Mouse (Mus musculus) forebrain, embryonic 15.5 days (tissue): ENCODE measurements around the gene Ugcg. TPM values are rescaled to one million over a fixed set of nuclear protein-coding genes. Genes with fewer than 3 reads are reported as not detected.
"Not testable (repeated sequence)": the region's sequence is repeated elsewhere in the genome, so short reads cannot be mapped to it uniquely, and the experiment has no call there.

ENCODE experiments used
- ATAC-seq: fragments of 200-750 bp; cut with Nextera tagmentation; replicated peaks from 2 replicates; pipeline ENCODE4 v1.8.0; 2017; ENCODE audit warnings: mild to moderate bottlenecking, moderate TSS enrichment, moderate library complexity
- H3K27ac ChIP-seq: fragments of 300-500 bp; sonication (generic); replicated peaks from 2 replicates; pipeline ENCODE4 v1.5.1; 2015; ENCODE audit warnings: mild to moderate bottlenecking, inconsistent platforms
- H3K27me3 ChIP-seq: fragments of 300-500 bp; sonication (generic); 2 replicates; pipeline ENCODE4 v1.6.1; 2015; ENCODE audit warnings: inconsistent platforms
- H3K36me3 ChIP-seq: fragments of 300-500 bp; sonication (generic); 2 replicates; pipeline ENCODE4 v1.6.1; 2015; ENCODE audit warnings: mild to moderate bottlenecking, inconsistent platforms
- H3K4me1 ChIP-seq: fragments of 300-500 bp; sonication (generic); 2 replicates; pipeline ENCODE4 v1.6.1; 2015; ENCODE audit warnings: inconsistent platforms
- H3K4me2 ChIP-seq: fragments of 300-500 bp; sonication (generic); replicated peaks from 2 replicates; pipeline ENCODE4 v1.6.1; 2015; ENCODE audit warnings: mild to moderate bottlenecking, inconsistent platforms
- H3K4me3 ChIP-seq: fragments of 300-500 bp; sonication (generic); 2 replicates; pipeline ENCODE4 v1.5.1; 2015; ENCODE audit warnings: mild to moderate bottlenecking, inconsistent platforms
- H3K9ac ChIP-seq: fragments of 300-500 bp; sonication (generic); replicated peaks from 2 replicates; pipeline ENCODE4 v1.6.1; 2015; ENCODE audit warnings: mild to moderate bottlenecking, inconsistent platforms
- H3K9me3 ChIP-seq: fragments of 300-500 bp; sonication (generic); 2 replicates; pipeline ENCODE4 v1.6.1; 2016; ENCODE audit warnings: inconsistent platforms
- WGBS: fragments of 180-500 bp; shearing (Covaris S2); methylation state at CpG from one replicate; pipeline ENCODE4 v1.1.7; 2015; ENCODE audit warnings: mixed read lengths; 5-methylcytosine and 5-hydroxymethylcytosine counted together
- polyA plus RNA-seq: library from polyadenylated mRNA; unstranded; fragments of >200 nt; fragmentation: Nextera tagmentation; extraction: Ambion mirVana; gene quantifications from 2 replicates; pipeline ENCODE4 v1.2.1, GENCODE M21; 2015

Gene Ugcg
- polyA plus RNA-seq, 1 experiment from 2014 or later: 15.7 TPM

GRCm38 (mm10) chr4:59254397-59254796, 65.3 kb downstream of the Ugcg start:
- H3K27me3 ChIP-seq: no peaks in the 10 kb centered on the region
- no peak overlapping the region for H3K4me3 ChIP-seq
- no peaks in the 10 kb centered on the region for H3K36me3 ChIP-seq
- no peaks in the 10 kb centered on the region for H3K4me1 ChIP-seq
- no peak for ATAC-seq
- no peaks in the 10 kb centered on the region for H3K9me3 ChIP-seq
- no peak overlapping the region for H3K4me2 ChIP-seq
- H3K27ac ChIP-seq: no peak overlapping the region
- WGBS: 87% methylated on average over 6 of the region's 6 CpGs
- H3K9ac ChIP-seq: no peak overlapping the region

- no peaks in the 10 kb centered on the region for H3K4me1 ChIP-seq
- H3K9me3 ChIP-seq: no peaks in the 10 kb centered on the region
- H3K27ac ChIP-seq: no peak overlapping the region
- H3K4me2 ChIP-seq: no peak overlapping the region
- ATAC-seq: no peak
- no peak overlapping the region for H3K9ac ChIP-seq
- no peaks in the 10 kb centered on the region for H3K27me3 ChIP-seq
- H3K36me3 ChIP-seq: no peaks in the 10 kb centered on the region
- WGBS: 55% methylated on average over 5 of the region's 5 CpGs
- H3K4me3 ChIP-seq: no peak overlapping the region
Measured at GRCm38 (mm10) chr4:59255988-59256387, 66.9 kb downstream of the Ugcg start.

DNA sequence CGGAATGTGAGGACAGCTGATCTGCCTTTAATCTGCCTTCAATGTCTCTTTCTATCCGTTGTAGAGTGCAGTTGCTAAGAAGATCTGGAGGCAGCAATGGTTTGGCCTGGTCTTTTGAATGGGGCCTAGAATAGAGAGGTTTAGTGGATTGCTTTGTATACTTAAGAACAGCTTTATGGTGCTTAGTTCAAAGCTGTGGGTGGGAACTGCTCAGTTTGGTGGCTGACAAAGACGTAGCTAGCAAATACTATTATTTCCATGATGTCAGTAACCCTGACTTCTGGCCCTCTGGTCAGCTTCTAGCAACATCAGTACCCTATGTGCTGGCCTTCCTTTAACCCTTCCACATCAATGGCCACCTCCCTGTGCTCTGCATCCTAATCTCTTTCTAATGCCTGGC, 68.8 kb downstream of the Ugcg start:
- Histone ChIP-seq H3K4me3 (no peak overlapping the region), H3K9ac (no peak overlapping the region), H3K9me3 (no peaks in the 10 kb centered on the region), H3K36me3 (no peaks in the 10 kb centered on the region), H3K27ac (no peak overlapping the region), H3K27me3 (no peaks in the 10 kb centered on the region), H3K4me2 (no peak overlapping the region), H3K4me1 (no peaks in the 10 kb centered on the region)
- no peak for ATAC-seq
- WGBS: 38% methylated on average over 3 of the region's 3 CpGs

- 76% methylated on average over 2 of the region's 2 CpGs for WGBS
- Histone ChIP-seq H3K9ac (no peak overlapping the region), H3K4me1 (no peaks in the 10 kb centered on the region), H3K4me2 (no peak overlapping the region), H3K27ac (no peak overlapping the region), H3K9me3 (no peaks in the 10 kb centered on the region), H3K27me3 (no peaks in the 10 kb centered on the region), H3K36me3 (no peaks in the 10 kb centered on the region), H3K4me3 (no peak overlapping the region)
- ATAC-seq: no peak
Measured at GRCm38 (mm10) chr4:59258771-59259170, 69.7 kb downstream of the Ugcg start.

- Histone ChIP-seq H3K4me3 (no peak overlapping the region), H3K27me3 (no peaks in the 10 kb centered on the region), H3K4me2 (no peak overlapping the region), H3K9ac (no peak overlapping the region), H3K4me1 (no peaks in the 10 kb centered on the region), H3K9me3 (no peaks in the 10 kb centered on the region), H3K27ac (no peak overlapping the region), H3K36me3 (no peaks in the 10 kb centered on the region)
- no peak for ATAC-seq
- WGBS: 94% methylated on average over 1 of the region's 1 CpGs
Measured at GRCm38 (mm10) chr4:59259806-59260205, 70.7 kb downstream of the Ugcg start.

- ATAC-seq: no peak
- H3K4me2 ChIP-seq: no peak overlapping the region
- H3K4me3 ChIP-seq: no peak overlapping the region
- H3K36me3 ChIP-seq: no peaks in the 10 kb centered on the region
- H3K4me1 ChIP-seq: no peaks in the 10 kb centered on the region
- no peak overlapping the region for H3K9ac ChIP-seq
- 92% methylated on average over 13 of the region's 13 CpGs for WGBS
- H3K27ac ChIP-seq: no peak overlapping the region
- no peaks in the 10 kb centered on the region for H3K9me3 ChIP-seq
- H3K27me3 ChIP-seq: no peaks in the 10 kb centered on the region
Measured at GRCm38 (mm10) chr4:59260871-59261515, 71.9 kb downstream of the Ugcg start.

GRCm38 (mm10) chr4:59261582-59261981, 72.5 kb downstream of the Ugcg start:
- H3K9me3 ChIP-seq, H3K9ac ChIP-seq, H3K4me2 ChIP-seq, H3K4me3 ChIP-seq, ATAC-seq, H3K27me3 ChIP-seq, H3K27ac ChIP-seq, H3K36me3 ChIP-seq, H3K4me1 ChIP-seq: not testable (repeated sequence)
- WGBS: 90% methylated on average over 10 of the region's 10 CpGs

GRCm38 (mm10) chr4:59262156-59262555, 73.1 kb downstream of the Ugcg start:
- no peak overlapping the region for H3K9ac ChIP-seq
- WGBS: 75% methylated on average over 6 of the region's 6 CpGs
- H3K27me3 ChIP-seq: no peaks in the 10 kb centered on the region
- no peaks in the 10 kb centered on the region for H3K36me3 ChIP-seq
- no peaks in the 10 kb centered on the region for H3K9me3 ChIP-seq
- H3K4me2 ChIP-seq: no peak overlapping the region
- H3K27ac ChIP-seq: no peak overlapping the region
- no peaks in the 10 kb centered on the region for H3K4me1 ChIP-seq
- no peak for ATAC-seq
- H3K4me3 ChIP-seq: no peak overlapping the region

DNA sequence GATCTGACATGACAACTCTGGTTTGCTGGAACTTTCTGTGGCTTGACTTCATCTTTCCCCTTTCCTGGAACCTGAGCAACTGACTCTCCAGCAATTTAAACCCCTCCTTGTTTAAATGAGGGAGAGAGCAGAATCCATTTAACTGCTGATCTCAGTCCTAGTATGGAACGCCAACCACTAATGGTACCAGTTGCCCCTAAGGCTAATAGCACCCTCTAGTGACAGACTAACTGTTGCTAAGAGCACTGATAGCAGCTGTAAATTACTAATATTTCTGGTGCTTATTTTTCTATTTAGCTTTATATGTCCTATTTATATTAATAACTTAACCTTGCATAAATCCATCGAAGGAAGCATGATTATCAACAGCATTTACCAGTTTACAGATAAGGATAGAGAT, 74.4 kb downstream of the Ugcg start:
- no peaks in the 10 kb centered on the region for H3K4me1 ChIP-seq
- H3K4me2 ChIP-seq: no peak overlapping the region
- H3K27me3 ChIP-seq: no peaks in the 10 kb centered on the region
- 90% methylated on average over 2 of the region's 2 CpGs for WGBS
- H3K9ac ChIP-seq: no peak overlapping the region
- H3K9me3 ChIP-seq: no peaks in the 10 kb centered on the region
- no peaks in the 10 kb centered on the region for H3K36me3 ChIP-seq
- H3K4me3 ChIP-seq: no peak overlapping the region
- ATAC-seq: no peak
- H3K27ac ChIP-seq: no peak overlapping the region

DNA sequence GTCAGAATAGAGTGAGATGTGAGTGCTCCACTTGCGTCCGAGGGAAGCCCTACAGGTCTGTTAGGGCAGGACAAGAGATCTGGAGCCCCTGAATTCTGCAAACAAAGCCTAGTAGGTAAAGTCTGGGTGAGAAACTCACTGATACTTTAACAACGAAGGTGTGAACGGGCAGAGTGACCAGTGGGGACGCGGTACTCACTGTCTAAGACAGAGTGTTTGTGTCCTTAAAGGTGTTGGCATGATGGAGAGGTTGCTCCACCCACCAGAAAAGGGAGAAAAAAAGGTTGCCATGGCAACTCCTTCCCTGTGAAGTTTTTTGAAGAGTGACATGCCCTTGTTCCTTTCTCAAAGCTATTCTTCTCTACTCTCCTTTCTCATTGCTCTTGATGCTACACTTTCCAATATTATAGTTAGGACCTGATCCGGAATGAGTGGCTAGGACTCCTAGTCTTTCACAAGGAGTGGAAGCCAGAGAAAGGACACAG, 75.6 kb downstream of the Ugcg start:
- H3K36me3 ChIP-seq: no peaks in the 10 kb centered on the region
- no peak overlapping the region for H3K9ac ChIP-seq
- no peaks in the 10 kb centered on the region for H3K9me3 ChIP-seq
- H3K27ac ChIP-seq: no peak overlapping the region
- H3K4me1 ChIP-seq: no peaks in the 10 kb centered on the region
- H3K4me2 ChIP-seq: no peak overlapping the region
- no peaks in the 10 kb centered on the region for H3K27me3 ChIP-seq
- H3K4me3 ChIP-seq: no peak overlapping the region
- 85% methylated on average over 7 of the region's 7 CpGs for WGBS
- ATAC-seq: no peak

DNA sequence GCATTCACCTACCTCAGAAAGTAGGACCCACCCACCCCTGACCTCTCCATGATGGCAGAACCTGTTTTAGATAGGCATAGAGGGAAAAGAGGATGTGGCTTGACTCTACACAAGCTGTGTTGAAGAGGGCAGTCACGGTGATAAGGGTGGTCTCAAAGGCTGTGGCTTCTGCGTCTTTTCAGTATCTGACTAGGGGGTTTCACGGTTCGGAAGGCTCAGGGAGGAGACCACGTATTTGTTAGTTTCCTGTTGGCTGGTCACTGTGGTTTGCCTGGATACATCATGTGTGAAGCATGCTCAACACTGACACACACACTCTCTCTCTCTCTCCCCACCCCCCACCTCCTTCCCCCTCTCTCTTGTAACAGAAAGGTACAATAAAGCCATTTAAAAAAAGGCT, 76.1 kb downstream of the Ugcg start:
- WGBS: 91% methylated on average over 5 of the region's 5 CpGs
- H3K4me3 ChIP-seq: no peak overlapping the region
- H3K36me3 ChIP-seq: no peaks in the 10 kb centered on the region
- H3K4me1 ChIP-seq: no peaks in the 10 kb centered on the region
- no peak for ATAC-seq
- no peaks in the 10 kb centered on the region for H3K27me3 ChIP-seq
- H3K9ac ChIP-seq: no peak overlapping the region
- H3K4me2 ChIP-seq: no peak overlapping the region
- H3K27ac ChIP-seq: no peak overlapping the region
- no peaks in the 10 kb centered on the region for H3K9me3 ChIP-seq

DNA sequence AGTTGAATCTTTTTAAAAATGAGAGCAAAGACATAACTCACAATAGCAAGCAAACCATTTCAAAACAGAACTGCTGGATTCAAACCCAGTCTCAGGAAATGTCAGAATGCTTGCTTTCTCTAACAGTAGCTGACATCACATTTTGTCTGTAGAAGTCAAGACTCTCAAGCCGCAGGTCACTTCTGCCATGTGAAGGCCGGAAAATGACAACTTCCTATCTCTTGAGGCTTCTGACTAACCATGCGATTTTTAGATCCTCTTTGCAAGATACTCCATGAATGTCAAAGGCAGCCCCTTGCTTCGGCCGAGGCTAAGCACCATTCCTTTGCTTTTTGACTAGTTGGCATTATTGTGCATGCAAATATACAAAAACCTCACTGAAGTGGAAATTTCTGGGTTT, 76.6 kb downstream of the Ugcg start:
- Histone ChIP-seq H3K4me2 (no peak overlapping the region), H3K9ac (no peak overlapping the region), H3K9me3 (no peaks in the 10 kb centered on the region), H3K27ac (no peak overlapping the region), H3K36me3 (no peaks in the 10 kb centered on the region), H3K4me1 (no peaks in the 10 kb centered on the region), H3K27me3 (no peaks in the 10 kb centered on the region), H3K4me3 (no peak overlapping the region)
- 90% methylated on average over 5 of the region's 5 CpGs for WGBS
- ATAC-seq: no peak
